Mouse (Mus musculus): Measurements from ENCODE around the gene Casd1. TPM values are rescaled to one million over a fixed set of nuclear protein-coding genes. Genes with fewer than 3 reads are reported as not detected.

Gene Casd1
- polyA plus RNA-seq, 1 experiment from 2014 or later = 12.0 TPM

- ATAC-seq = no peak
- H3K36me3 ChIP-seq (ENCODE audit: control insufficient read depth, insufficient read depth) = no peaks in the 10 kb centered on the region; the same call in 1 of the 2 replicates
- WGBS = 95% methylated on average over 1 of the region's 1 CpGs
- no peaks in the 10 kb centered on the region for H3K4me1 ChIP-seq (replicated peaks; ENCODE audit: control insufficient read depth, insufficient read depth, low read length)
- no peak overlapping the region for H3K9ac ChIP-seq (ENCODE audit: low read depth, low read length)
- TF ChIP-seq CTCF (IDR thresholded peaks at IDR 0.05; ENCODE audit: low read depth) = no peak
- H3K4me2 ChIP-seq (replicated peaks; ENCODE audit: low read depth) = no peak overlapping the region
- no peak overlapping the region for H3K4me3 ChIP-seq (ENCODE audit: low read depth, low read length)
- no peak overlapping the region for H3K27ac ChIP-seq (ENCODE audit: low read depth, low read length)
- H3K9me3 ChIP-seq (ENCODE audit: control insufficient read depth) = no peaks in the 10 kb centered on the region
- H3K27me3 ChIP-seq (replicated peaks; ENCODE audit: control insufficient read depth, insufficient read depth, low read length) = no peaks in the 10 kb centered on the region
Measured at GRCm38 (mm10) chr6:4679981-4680380, 79.3 kb downstream of the Casd1 start.

DNA sequence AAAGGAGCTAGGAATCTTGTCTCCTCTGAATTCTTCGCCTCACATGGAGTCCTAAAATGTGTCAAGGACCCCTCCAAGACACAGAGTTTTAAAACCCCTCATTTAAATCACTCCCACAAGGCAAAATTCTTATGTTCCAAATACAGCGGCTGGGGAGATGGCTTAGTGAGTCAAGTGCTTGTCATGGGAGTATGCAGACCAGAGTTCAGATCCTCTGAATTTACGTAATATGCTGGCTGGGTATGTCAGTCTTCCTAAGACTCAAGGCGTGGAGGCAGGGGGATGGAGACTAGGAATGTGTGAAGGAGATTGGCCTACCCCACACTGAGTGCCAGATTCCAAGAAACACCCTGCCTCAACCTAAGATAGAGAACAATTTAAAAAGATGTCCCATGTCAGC, 79.9 kb downstream of the Casd1 start:
- no peaks in the 10 kb centered on the region for H3K4me1 ChIP-seq (replicated peaks; ENCODE audit: control insufficient read depth, insufficient read depth, low read length)
- no peak for ATAC-seq
- no peaks in the 10 kb centered on the region; the same call in 1 of the 2 replicates for H3K36me3 ChIP-seq (ENCODE audit: control insufficient read depth, insufficient read depth)
- 90% methylated on average over 4 of the region's 4 CpGs for WGBS
- H3K27me3 ChIP-seq (replicated peaks; ENCODE audit: control insufficient read depth, insufficient read depth, low read length) = no peaks in the 10 kb centered on the region
- TF ChIP-seq CTCF (IDR thresholded peaks at IDR 0.05; ENCODE audit: low read depth) = no peak
- H3K9ac ChIP-seq (ENCODE audit: low read depth, low read length) = no peak overlapping the region
- H3K9me3 ChIP-seq (ENCODE audit: control insufficient read depth) = no peaks in the 10 kb centered on the region
- H3K4me2 ChIP-seq (replicated peaks; ENCODE audit: low read depth) = no peak overlapping the region
- no peak overlapping the region for H3K27ac ChIP-seq (ENCODE audit: low read depth, low read length)
- no peak overlapping the region for H3K4me3 ChIP-seq (ENCODE audit: low read depth, low read length)

GRCm38 (mm10) chr6:4684706-4685340, 84.2 kb downstream of the Casd1 start:
- Histone ChIP-seq H3K36me3 (ENCODE audit: control insufficient read depth, insufficient read depth) (no peaks in the 10 kb centered on the region), H3K9me3 (ENCODE audit: control insufficient read depth) (no peaks in the 10 kb centered on the region), H3K4me3 (ENCODE audit: low read depth, low read length) (no peak overlapping the region), H3K27me3 (replicated peaks; ENCODE audit: control insufficient read depth, insufficient read depth, low read length) (no peaks in the 10 kb centered on the region), H3K9ac (ENCODE audit: low read depth, low read length) (no peak overlapping the region), H3K27ac (ENCODE audit: low read depth, low read length) (no peak overlapping the region), H3K4me1 (replicated peaks; ENCODE audit: control insufficient read depth, insufficient read depth, low read length) (no peaks in the 10 kb centered on the region), H3K4me2 (replicated peaks; ENCODE audit: low read depth) (no peak overlapping the region)
- 53% methylated on average over 10 of the region's 10 CpGs for WGBS
- no peak for ATAC-seq
- no peak for TF ChIP-seq CTCF (IDR thresholded peaks at IDR 0.05; ENCODE audit: low read depth)

GRCm38 (mm10) chr6:4690438-4690837, 89.8 kb downstream of the Casd1 start:
- Histone ChIP-seq H3K27me3 (replicated peaks; ENCODE audit: control insufficient read depth, insufficient read depth, low read length) (no peaks in the 10 kb centered on the region), H3K4me3 (ENCODE audit: low read depth, low read length) (no peak overlapping the region), H3K9ac (ENCODE audit: low read depth, low read length) (no peak overlapping the region), H3K36me3 (ENCODE audit: control insufficient read depth, insufficient read depth) (no peaks in the 10 kb centered on the region), H3K4me2 (replicated peaks; ENCODE audit: low read depth) (no peak overlapping the region), H3K27ac (ENCODE audit: low read depth, low read length) (no peak overlapping the region), H3K4me1 (replicated peaks; ENCODE audit: control insufficient read depth, insufficient read depth, low read length) (no peaks in the 10 kb centered on the region), H3K9me3 (ENCODE audit: control insufficient read depth) (no peaks in the 10 kb centered on the region)
- ATAC-seq = no peak
- no peak for TF ChIP-seq CTCF (IDR thresholded peaks at IDR 0.05; ENCODE audit: low read depth)
- 94% methylated on average over 4 of the region's 4 CpGs for whole genome bisulfite sequencing

Other genes with a start within 250 kb of the Casd1 start
- gene Col1a2, start 96.0 kb upstream of the Casd1 start, polyA plus RNA-seq (2015; fragmentation: Nextera tagmentation; extraction: Ambion mirVana) = 193 and 200 TPM in 2 replicates
- gene Sgce, start 146.4 kb downstream of the Casd1 start, polyA plus RNA-seq (2015; fragmentation: Nextera tagmentation; extraction: Ambion mirVana) = 25.5 and 29.7 TPM in 2 replicates
- gene Peg10, start 146.5 kb downstream of the Casd1 start, polyA plus RNA-seq (2015; fragmentation: Nextera tagmentation; extraction: Ambion mirVana) = 0.55 TPM in 2 replicates

All from intestine, postnatal 0 days (tissue).